Mouse (Mus musculus): ENCODE measurements around the gene Guf1.

DNA sequence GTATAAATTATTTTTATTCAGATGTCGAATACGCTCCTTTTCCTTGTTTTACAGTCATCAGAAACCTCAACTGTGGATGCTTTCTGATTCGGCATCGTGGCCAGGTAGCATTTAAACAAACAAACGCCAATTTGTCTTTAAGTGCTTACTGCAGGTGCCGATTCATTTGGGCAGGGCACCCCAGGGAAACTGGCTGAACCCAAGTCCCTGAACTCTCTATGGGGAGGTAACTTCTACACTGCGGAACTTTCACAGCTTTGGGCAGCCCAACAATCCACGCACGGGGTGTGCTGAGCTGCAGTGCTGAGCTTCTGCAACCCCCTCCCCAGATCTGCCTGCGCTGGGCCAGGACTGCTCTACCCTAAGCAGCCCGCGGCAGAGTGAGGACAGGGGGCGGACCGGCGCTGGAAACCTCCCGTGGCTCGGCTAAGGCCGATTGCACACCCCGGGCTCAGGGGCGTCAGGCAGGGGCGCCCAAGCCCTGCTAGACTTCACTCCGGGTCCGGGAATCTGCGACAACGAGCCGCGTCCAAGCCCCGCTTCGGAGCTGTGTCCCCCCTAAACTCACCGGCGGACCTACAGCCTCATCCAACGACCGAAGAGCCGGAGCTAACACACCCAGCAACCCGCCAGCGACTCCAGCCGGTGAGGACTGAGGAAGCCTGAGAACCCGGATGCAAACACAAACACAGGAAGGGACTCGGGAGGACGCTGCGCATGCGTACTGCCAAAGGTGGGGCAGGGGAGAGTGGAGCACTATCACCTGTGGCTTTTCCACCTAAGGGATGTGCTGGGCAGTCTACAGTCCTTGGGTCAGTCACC is 35.1 kb downstream of the Guf1 start, which contains the start of gene Gnpda2:
- TF ChIP-seq UBTF (IDR thresholded peaks at IDR 0.05; ENCODE audit: low read depth, low read length) (no peak), KAT2A (IDR thresholded peaks at IDR 0.05; ENCODE audit: insufficient replicate concordance, low read length) (no peak), CTCF (conservative IDR thresholded peaks at IDR 0.05 in 1 of 2, IDR thresholded peaks at IDR 0.05 in 1 of 2; ENCODE audit: low read depth in 2 of 2, low read length in 2 of 2) (no peak; a peak in 1 of 4 replicates), E2F4 (IDR thresholded peaks at IDR 0.05; ENCODE audit: insufficient replicate concordance, low read depth, low read length) (no peak), ZC3H11A (IDR thresholded peaks at IDR 0.05; ENCODE audit: low read depth, low read length) (no peak), NELFE (IDR thresholded peaks at IDR 0.05; ENCODE audit: low read depth, low read length) (peak; percentile 74), ZMIZ1 (IDR thresholded peaks at IDR 0.05; ENCODE audit: low read depth, low read length) (no peak), EP300 (IDR thresholded peaks at IDR 0.05; ENCODE audit: low read length) (no peak), CHD2 (IDR thresholded peaks at IDR 0.05; ENCODE audit: low read length) (no peak), CHD1 (IDR thresholded peaks at IDR 0.05; ENCODE audit: low read depth, low read length) (no peak)

Measured in CH12.LX (cell line).